In genomic region chr9:103549178-103549577, GRCm38 (mm10) we compare ENCODE assay signal across 13 mouse cellular contexts.
A peak's percentile ranks its signal among the peaks of the same experiment; 100 is the strongest.
DNase-seq lines count a peak whose midpoint lies in the region; TF ChIP-seq lines count a peak whose summit lies in the region.
"Had no signal": no experiment of that assay in that cellular context is flagged by ENCODE, and none has a peak within 500 bp of the region (broad histone marks: within the 10 kb centered on the region; RNA-seq: fewer than 3 reads in every experiment).

No protein-coding gene starts in this region.

- no peak overlapping the region for H3K4me3 ChIP-seq in cerebellum, adult 2 months (replicated peaks; ENCODE audit: insufficient read depth, low read depth, low read length)
- no peak overlapping the region for H3K4me3 ChIP-seq in cortical plate, adult 2 months (ENCODE audit: insufficient read depth, low read length)
- H3K4me3 ChIP-seq: heart, adult 2 months; lung, embryonic 15.5 days; neural tube, embryonic 13.5 days had no signal

- peaks cover 65% of the 10 kb centered on the region for H3K4me1 ChIP-seq in cerebellum, adult 2 months (ENCODE audit: control insufficient read depth, insufficient read depth, low read length)
- peaks cover 20% of the 10 kb centered on the region for H3K4me1 ChIP-seq in cortical plate, adult 2 months (ENCODE audit: control insufficient read depth, insufficient read depth, low read length)
- H3K4me1 ChIP-seq: lung, embryonic 15.5 days had no signal

- no peak for TF ChIP-seq CTCF in cerebellum, adult 2 months (IDR thresholded peaks at IDR 0.05; ENCODE audit: borderline replicate concordance, insufficient read depth, low read depth, low read length)
- no peak for TF ChIP-seq CTCF in cortical plate, adult 2 months (IDR thresholded peaks at IDR 0.05; ENCODE audit: extremely low read depth, insufficient read depth, low read length)

- WGBS in cerebellum, adult 2 months, result 8% methylated on average over 3 of the region's 3 CpGs

- intact Hi-C loops in left cerebral cortex, postnatal 10 days (cut with DNase I), result no loop called here
- intact Hi-C loops in left cerebral cortex, postnatal 36 days (cut with DNase I), result loop anchor here (5.0 kb wide), 1 partner anchor 47 kb away; no protein-coding TSS in a partner anchor
- intact Hi-C loops in heart, postnatal 10 days (cut with DNase I), result no loop called here

- DNase-seq in left cerebral cortex, adult 11 months (ENCODE audit: low spot score), result peak; percentile 51
- DNase-seq in left cerebral cortex, postnatal 10 days (ENCODE audit: extremely low spot score in 1 of 2, low spot score in 2 of 2), result no peak
- DNase-seq in cerebellum, adult 2 months, result peak; percentile 82 to 95
- DNase-seq in left cerebral cortex, postnatal 36 days (ENCODE audit: low spot score in 2 of 2), result peak; percentile 51 to 71
- DNase-seq in heart, postnatal 10 days, result no peak
- no peak for DNase-seq in adrenal gland, adult 8-10 months
- DNase-seq in ovary, adult 18-20 months (ENCODE audit: low spot score), result no peak
- DNase-seq: heart, adult 2 months; heart, postnatal 36 days; retina, postnatal 1 day had no signal

- no peaks in the 10 kb centered on the region for H3K27me3 ChIP-seq in cerebellum, adult 2 months (ENCODE audit: control insufficient read depth, insufficient read depth, low read length)
- H3K27me3 ChIP-seq: lung, embryonic 15.5 days had no signal

- H3K27ac ChIP-seq in cerebellum, adult 2 months (ENCODE audit: insufficient read depth, low read length), result peak overlapping the region; percentile 90; the same call in 1 of the 2 replicates
- H3K27ac ChIP-seq in cortical plate, adult 2 months (ENCODE audit: insufficient read depth, low read length), result 0 out of 2 replicates have a peak overlapping the region, but pooled peaks have one; percentile 25
- H3K27ac ChIP-seq: heart, adult 2 months; lung, embryonic 15.5 days; neural tube, embryonic 13.5 days had no signal

- peak; percentile 26; the same call in 1 of the 2 replicates for TF ChIP-seq POLR2A in cerebellum, adult 2 months (IDR thresholded peaks at IDR 0.05; ENCODE audit: borderline replicate concordance, insufficient read depth, low read length)
- TF ChIP-seq POLR2A in cortical plate, adult 2 months (IDR thresholded peaks at IDR 0.05; ENCODE audit: extremely low read depth, insufficient read depth, low read length), result no peak

Comparison
In these comparisons a context has a peak if more than half of its experiments do, and no peak if none do; other contexts are left out.
1. DNase-seq: peak in left cerebral cortex, adult 11 months (single experiment), cerebellum, adult 2 months (2 of 2) and left cerebral cortex, postnatal 36 days (2 of 2); none in left cerebral cortex, postnatal 10 days (0 of 2), heart, postnatal 10 days (0 of 2), adrenal gland, adult 8-10 months (single experiment) and ovary, adult 18-20 months (single experiment).